ENCODE assay signal across 8 mouse cellular contexts in the genomic region with DNA sequence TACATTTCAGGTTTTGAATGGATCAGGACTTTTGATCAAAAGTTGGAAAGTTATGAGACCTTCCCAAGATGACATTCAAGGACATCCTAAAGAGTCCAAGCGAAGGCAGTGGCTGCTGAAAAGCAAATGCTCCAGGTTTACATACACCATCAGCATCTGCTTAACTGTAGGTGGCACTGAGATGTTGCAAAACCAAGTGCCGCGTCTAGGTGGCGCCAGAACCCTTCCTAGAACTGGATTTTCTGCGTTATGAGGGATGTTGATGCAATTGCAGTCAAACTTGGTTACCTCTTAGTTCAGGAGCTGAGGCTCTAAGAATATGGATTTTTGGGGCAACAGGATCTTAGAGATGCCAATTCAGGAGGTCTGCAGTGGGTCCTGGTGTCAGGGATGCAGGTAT. TPM values are rescaled to one million over a fixed set of nuclear protein-coding genes. Genes with fewer than 3 reads are reported as not detected.
DNase-seq lines count a peak whose midpoint lies in the region; ATAC-seq lines count a peak whose summit lies in the region.

No protein-coding gene starts in this region.

- no peaks in the 10 kb centered on the region for H3K9me3 ChIP-seq in limb, embryonic 11.5 days (ENCODE audit: control insufficient read depth, low read length)

- H3K27me3 ChIP-seq in limb, embryonic 11.5 days (ENCODE audit: control insufficient read depth, insufficient read depth, low read length) = no peaks in the 10 kb centered on the region

- DNase-seq in ovary, postnatal 10 days (ENCODE audit: low spot score) = peak; percentile 57
- no peak for DNase-seq in ovary, adult 18-20 months (ENCODE audit: low spot score)
- DNase-seq in cerebellum, postnatal 4 days (ENCODE audit: low spot score in 2 of 2) = peak; percentile 83 to 89
- peak; percentile 77 for DNase-seq in gastrocnemius, postnatal 10 days
- DNase-seq in kidney, adult 8-10 months = peak; percentile 60 to 87
- DNase-seq in limb, embryonic 11.5 days (ENCODE audit: low spot score) = peak; percentile 95
- peak; percentile 84 for DNase-seq in neural tube, embryonic 10.5 days (ENCODE audit: extremely low spot score, low spot score)
- peak; percentile 56 for DNase-seq in telencephalon, adult 2 months (ENCODE audit: low read depth, low spot score)

- no peak overlapping the region for H3K4me2 ChIP-seq in limb, embryonic 11.5 days (ENCODE audit: low read depth, severe bottlenecking)

- no peaks in the 10 kb centered on the region for H3K36me3 ChIP-seq in limb, embryonic 11.5 days (ENCODE audit: control insufficient read depth, insufficient read depth, low read length)

- 12% methylated on average over 5 of the region's 5 CpGs for WGBS in limb, embryonic 11.5 days

- H3K4me1 ChIP-seq in limb, embryonic 11.5 days (ENCODE audit: control insufficient read depth, insufficient read depth, low read length) = no peaks in the 10 kb centered on the region

- no peak overlapping the region for H3K27ac ChIP-seq in limb, embryonic 11.5 days (replicated peaks; ENCODE audit: low read depth, low read length)

- ATAC-seq in limb, embryonic 11.5 days (ENCODE audit: insufficient number of reproducible peaks, low FRiP score, low TSS enrichment, low read depth) = no peak

- H3K4me3 ChIP-seq in limb, embryonic 11.5 days (ENCODE audit: low read depth, low read length) = no peak overlapping the region

- H3K9ac ChIP-seq in limb, embryonic 11.5 days (ENCODE audit: low read length) = no peak overlapping the region

RNA-seq across cellular contexts. Expression of a gene that starts 58.0 kb away (rescaled TPM):
- total RNA-seq in gastrocnemius, postnatal 10 days (2021) = 10 to 100 TPM; 31.7 to 33.1 TPM
- 35.3 and 36.1 TPM in 2 replicates for polyA plus RNA-seq in limb, embryonic 11.5 days (2014; fragmentation: Nextera tagmentation; extraction: Ambion mirVana)
